Mouse (Mus musculus) thymus, adult 18-20 months (tissue): ENCODE data around the gene Dpp6.

Experiments used
- DNase-seq, 2 experiments: peaks; one replicate each; pipeline ENCODE4 v3.0.0; 2022; ENCODE audit warnings: mixed read lengths in 2 of 2

Dpp6 gene

GRCm38 (mm10) chr5:26969941-26970590, 153.1 kb downstream of the Dpp6 start:
- no peak for DNase-seq

GRCm38 (mm10) chr5:26973166-26973565, 156.2 kb downstream of the Dpp6 start:
- DNase-seq = no peak

GRCm38 (mm10) chr5:26979348-26979747, 162.3 kb downstream of the Dpp6 start:
- DNase-seq = no peak

- DNase-seq = no peak
Measured at GRCm38 (mm10) chr5:26979755-26980154, 162.8 kb downstream of the Dpp6 start.

GRCm38 (mm10) chr5:26985114-26985513, 168.1 kb downstream of the Dpp6 start:
- no peak for DNase-seq

- no peak for DNase-seq
Measured at GRCm38 (mm10) chr5:26991587-26991986, 174.6 kb downstream of the Dpp6 start.

GRCm38 (mm10) chr5:27003537-27003936, 186.5 kb downstream of the Dpp6 start:
- DNase-seq = no peak

- DNase-seq = no peak
Measured at GRCm38 (mm10) chr5:27009157-27009556, 192.2 kb downstream of the Dpp6 start.

- DNase-seq = no peak
Measured at GRCm38 (mm10) chr5:27010582-27010981, 193.6 kb downstream of the Dpp6 start.

GRCm38 (mm10) chr5:27018314-27018956, 201.4 kb downstream of the Dpp6 start:
- DNase-seq = no peak

GRCm38 (mm10) chr5:27028611-27029010, 211.6 kb downstream of the Dpp6 start:
- no peak for DNase-seq

- DNase-seq = no peak
Measured at GRCm38 (mm10) chr5:27029784-27030183, 212.8 kb downstream of the Dpp6 start.

GRCm38 (mm10) chr5:27034858-27035257, 217.9 kb downstream of the Dpp6 start:
- no peak for DNase-seq

- DNase-seq = no peak
Measured at GRCm38 (mm10) chr5:27035291-27035690, 218.3 kb downstream of the Dpp6 start.

- no peak for DNase-seq
Measured at GRCm38 (mm10) chr5:27035891-27036290, 218.9 kb downstream of the Dpp6 start.

GRCm38 (mm10) chr5:27037796-27038195, 220.8 kb downstream of the Dpp6 start:
- DNase-seq = no peak

GRCm38 (mm10) chr5:27048167-27048566, 231.2 kb downstream of the Dpp6 start:
- no peak for DNase-seq

- DNase-seq = no peak
Measured at GRCm38 (mm10) chr5:27048926-27049325, 231.9 kb downstream of the Dpp6 start.

GRCm38 (mm10) chr5:27049341-27050091, 232.5 kb downstream of the Dpp6 start:
- no peak for DNase-seq

GRCm38 (mm10) chr5:27051250-27051649, 234.2 kb downstream of the Dpp6 start:
- DNase-seq = no peak

- no peak for DNase-seq
Measured at GRCm38 (mm10) chr5:27052441-27052840, 235.4 kb downstream of the Dpp6 start.

- DNase-seq = no peak
Measured at GRCm38 (mm10) chr5:27056436-27056835, 239.4 kb downstream of the Dpp6 start.

- DNase-seq = no peak
Measured at GRCm38 (mm10) chr5:27060114-27060513, 243.1 kb downstream of the Dpp6 start.

- no peak for DNase-seq
Measured at GRCm38 (mm10) chr5:27063871-27064270, 246.9 kb downstream of the Dpp6 start.
